Mouse (Mus musculus) lung, adult 2 months (tissue): ENCODE measurements around the gene Naa20. TPM values are rescaled to one million over a fixed set of nuclear protein-coding genes. Genes with fewer than 3 reads are reported as not detected.

Experiments used
- DNase-seq: peaks from one replicate; pipeline ENCODE4 v3.0.0; 2022
- H3K4me1 ChIP-seq: fragments of 200-500 bp; 2 replicates; pipeline ENCODE4 v1.6.1; 2011; ENCODE audit warnings: low read length; ENCODE audit not compliant: control insufficient read depth, insufficient read depth
- H3K4me3 ChIP-seq: fragments of 200-500 bp; replicated peaks from 2 replicates; pipeline ENCODE3; 2011; ENCODE audit warnings: low read depth, mild to moderate bottlenecking, control low read depth, low read length; ENCODE audit errors: extremely low read depth
- CTCF ChIP-seq: fragments of 200-500 bp; IDR thresholded peaks from 2 replicates; pipeline ENCODE4 v1.5.1; 2011; ENCODE audit warnings: mild to moderate bottlenecking, low read length, control low read depth; ENCODE audit not compliant: insufficient read depth
- POLR2A ChIP-seq: fragments of 200-500 bp; IDR thresholded peaks from 2 replicates; pipeline ENCODE4 v1.6.1; 2011; ENCODE audit warnings: low read depth, mild to moderate bottlenecking, control low read depth, low read length, borderline replicate concordance; ENCODE audit errors: extremely low read depth
- WGBS: fragments of 180-500 bp; shearing (Covaris S2); methylation state at CpG from one replicate; pipeline ENCODE4 v1.1.7; 2018; 5-methylcytosine and 5-hydroxymethylcytosine counted together
- polyA plus RNA-seq: library from polyadenylated mRNA; depleted of rRNA; stranded (reverse); fragments of >200 nt; gene quantifications from 2 replicates; pipeline ENCODE4 v1.2.3, GENCODE M21; 2012; rRNA removed

Gene Naa20
- polyA plus RNA-seq, 1 experiment = 27.3 TPM

GRCm38 (mm10) chr2:145948402-145948954 lies 46.6 kb downstream of the Naa20 start:
- TF ChIP-seq POLR2A (no peak), CTCF (no peak)
- DNase-seq = no peak
- WGBS = 77% methylated on average over 7 of the region's 7 CpGs
- no peaks in the 10 kb centered on the region for H3K4me1 ChIP-seq
- H3K4me3 ChIP-seq = no peak overlapping the region

DNA sequence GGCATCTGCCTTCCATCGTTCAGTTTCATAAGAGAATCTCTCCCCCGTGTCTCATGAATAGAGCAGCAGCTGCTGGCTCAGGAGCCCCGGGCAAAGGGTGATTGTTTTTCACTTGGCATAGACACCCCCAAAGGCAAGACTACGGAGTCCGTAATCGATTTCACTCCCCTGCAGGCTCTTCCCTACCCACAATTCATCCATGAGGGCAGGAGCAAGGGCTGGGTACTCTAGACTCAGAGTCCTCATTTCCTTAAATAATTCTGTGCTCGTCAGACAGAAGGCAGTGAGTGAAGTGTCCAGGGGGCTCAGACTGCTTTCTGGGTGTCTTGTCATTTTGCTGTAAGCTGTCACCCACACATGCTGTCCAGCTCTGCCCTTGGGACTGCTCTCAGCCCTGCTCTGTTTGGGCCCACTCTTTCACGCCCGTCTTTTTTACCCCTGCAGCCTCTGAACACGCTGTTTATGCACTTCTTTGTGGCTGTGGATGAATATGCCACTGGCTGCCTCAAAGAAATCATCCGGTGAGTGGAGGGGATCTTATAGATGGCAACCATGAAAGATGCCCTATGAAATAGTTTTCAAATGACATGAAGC lies 47.7 kb downstream of the Naa20 start:
- Histone ChIP-seq H3K4me1 (no peaks in the 10 kb centered on the region), H3K4me3 (no peak overlapping the region)
- no peak for TF ChIP-seq CTCF
- TF ChIP-seq POLR2A = no peak
- 55% methylated on average over 11 of the region's 11 CpGs for WGBS
- no peak for DNase-seq

DNA sequence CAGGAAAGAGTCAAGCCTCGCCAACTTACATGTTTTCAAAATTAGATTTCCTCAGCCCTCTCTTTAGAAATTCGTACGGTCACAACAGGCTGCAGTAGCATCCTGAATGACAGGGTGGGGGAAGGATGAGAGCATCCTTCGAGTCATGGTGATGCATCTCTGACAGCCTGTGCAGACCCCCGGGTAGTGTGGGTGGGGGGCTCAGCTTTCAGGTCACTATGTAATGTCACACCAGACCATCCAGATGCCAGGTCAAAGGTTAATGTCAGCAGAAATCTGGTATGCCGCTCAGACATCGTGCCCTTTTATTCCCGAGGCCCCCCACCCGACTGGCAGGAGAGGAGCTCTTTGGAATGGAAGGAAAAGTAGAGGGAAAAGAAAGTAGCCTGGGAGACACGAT lies 48.3 kb downstream of the Naa20 start:
- no peak for TF ChIP-seq POLR2A
- no peak for TF ChIP-seq CTCF
- Histone ChIP-seq H3K4me1 (no peaks in the 10 kb centered on the region), H3K4me3 (no peak overlapping the region)
- DNase-seq = no peak
- 42% methylated on average over 10 of the region's 10 CpGs for WGBS

DNA sequence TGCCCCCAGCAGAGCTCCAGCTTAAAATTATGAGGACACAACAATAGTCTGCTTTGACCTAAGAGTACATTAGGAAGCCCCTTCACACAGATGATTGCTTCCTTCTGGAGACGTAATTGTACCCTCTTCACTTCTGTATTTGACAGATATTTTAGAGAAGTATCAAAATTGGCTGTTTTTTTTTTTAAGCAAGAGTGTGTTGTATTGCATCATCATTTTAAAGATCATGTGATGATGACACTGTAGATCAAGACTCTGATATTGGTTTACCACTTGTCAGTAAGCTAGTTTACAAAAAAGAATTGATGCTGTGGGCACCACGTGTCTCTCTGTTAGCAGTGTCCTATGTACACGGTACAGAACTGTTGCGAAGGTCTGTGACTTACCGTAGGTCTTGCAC lies 50.8 kb downstream of the Naa20 start:
- DNase-seq = no peak
- 73% methylated on average over 5 of the region's 5 CpGs for WGBS
- Histone ChIP-seq H3K4me1 (no peaks in the 10 kb centered on the region), H3K4me3 (no peak overlapping the region)
- no peak for TF ChIP-seq CTCF
- TF ChIP-seq POLR2A = no peak

GRCm38 (mm10) chr2:145955844-145956243 lies 53.9 kb downstream of the Naa20 start:
- DNase-seq = no peak
- 68% methylated on average over 10 of the region's 10 CpGs for WGBS
- no peak overlapping the region for H3K4me3 ChIP-seq
- TF ChIP-seq CTCF (no peak), POLR2A (no peak)
- H3K4me1 ChIP-seq = no peaks in the 10 kb centered on the region

- TF ChIP-seq CTCF = no peak
- TF ChIP-seq POLR2A = no peak
- H3K4me3 ChIP-seq = no peak overlapping the region
- WGBS = 52% methylated on average over 5 of the region's 5 CpGs
- H3K4me1 ChIP-seq = no peaks in the 10 kb centered on the region
- no peak for DNase-seq
Observed at GRCm38 (mm10) chr2:145956318-145956717, 54.4 kb downstream of the Naa20 start.

DNA sequence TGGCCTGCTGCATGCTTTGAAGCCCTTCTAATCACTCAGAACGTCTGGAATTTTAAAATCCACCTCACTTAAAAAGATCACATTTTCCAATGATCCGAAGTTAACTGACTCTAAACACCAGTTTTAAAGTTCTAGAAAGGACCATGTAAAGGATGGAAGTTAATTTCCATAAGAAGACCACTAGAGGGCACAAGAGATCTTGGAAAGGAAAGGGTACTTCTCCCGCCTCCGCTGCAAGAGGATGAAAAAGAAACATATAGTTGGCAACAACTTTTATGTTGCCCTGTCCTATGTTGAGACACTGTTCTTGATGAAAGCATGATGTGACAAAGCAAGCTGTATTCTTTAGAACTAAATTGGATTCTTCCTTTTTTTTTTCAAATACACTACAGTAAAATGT lies 55.6 kb downstream of the Naa20 start:
- DNase-seq = no peak
- Histone ChIP-seq H3K4me3 (no peak overlapping the region), H3K4me1 (no peaks in the 10 kb centered on the region)
- WGBS = 12% methylated on average over 4 of the region's 4 CpGs
- TF ChIP-seq POLR2A (no peak), CTCF (no peak)

- WGBS = 80% methylated on average over 6 of the region's 6 CpGs
- DNase-seq = no peak
- TF ChIP-seq POLR2A = no peak
- no peak for TF ChIP-seq CTCF
- Histone ChIP-seq H3K4me1 (no peaks in the 10 kb centered on the region), H3K4me3 (no peak overlapping the region)
Observed at GRCm38 (mm10) chr2:145958097-145958496, 56.2 kb downstream of the Naa20 start.

DNA sequence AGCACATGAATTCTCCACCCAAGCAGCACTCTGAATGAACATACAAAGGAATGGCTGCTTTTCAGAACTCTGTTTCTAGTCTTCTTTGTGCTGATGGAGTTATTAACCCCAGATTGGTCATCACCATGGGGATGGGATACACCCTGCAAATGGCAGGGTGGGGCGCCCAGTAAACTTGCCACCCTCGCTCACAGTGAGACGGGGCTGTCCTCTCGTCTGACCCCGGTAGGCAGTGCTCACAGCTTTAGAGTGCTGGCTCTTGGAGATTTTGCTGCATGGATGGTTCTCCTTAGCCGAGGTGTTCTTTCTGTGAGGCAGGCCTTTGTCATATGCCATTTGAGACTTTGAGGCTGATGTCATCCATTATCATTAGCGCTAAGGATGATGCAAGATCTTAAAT lies 56.7 kb downstream of the Naa20 start:
- Histone ChIP-seq H3K4me3 (no peak overlapping the region), H3K4me1 (no peaks in the 10 kb centered on the region)
- no peak for TF ChIP-seq POLR2A
- TF ChIP-seq CTCF = no peak
- no peak for DNase-seq
- WGBS = 80% methylated on average over 7 of the region's 7 CpGs

DNA sequence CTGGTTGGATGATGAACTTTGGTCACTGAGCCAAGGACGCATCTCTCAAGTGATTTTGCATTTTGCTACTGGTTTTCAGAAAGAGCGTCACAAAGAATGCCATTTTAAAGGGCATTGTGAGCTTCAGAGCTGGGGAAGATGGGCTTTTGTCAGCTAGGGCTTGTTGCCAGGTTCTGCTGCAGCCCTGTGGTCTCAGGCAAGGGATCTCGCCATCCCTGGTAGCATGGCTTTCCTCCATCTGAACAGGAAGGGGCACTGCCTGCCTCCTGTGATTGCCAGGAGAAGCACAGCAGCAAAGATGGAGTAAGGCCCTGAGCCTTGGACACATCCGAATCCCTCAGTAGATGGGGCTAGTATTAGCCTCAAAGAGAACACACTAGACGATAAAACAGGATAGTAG lies 60.0 kb downstream of the Naa20 start:
- no peak overlapping the region for H3K4me3 ChIP-seq
- no peak for DNase-seq
- 86% methylated on average over 5 of the region's 5 CpGs for WGBS
- no peaks in the 10 kb centered on the region for H3K4me1 ChIP-seq
- TF ChIP-seq CTCF = no peak
- TF ChIP-seq POLR2A = no peak

Other genes with a start within 250 kb of the Naa20 start
- gene Rin2, start 226.9 kb upstream of the Naa20 start, polyA plus RNA-seq = 37.4 and 44.3 TPM in 2 replicates
- gene Cfap61, start 32.7 kb downstream of the Naa20 start, polyA plus RNA-seq = 5.8 and 6.2 TPM in 2 replicates
- 6.6 and 10.5 TPM in 2 replicates for gene Crnkl1, start 32.9 kb downstream of the Naa20 start, polyA plus RNA-seq